Mouse (Mus musculus): ENCODE data around the gene Sfxn2.

GRCm38 (mm10) chr19:46622659-46623193 lies 49.6 kb downstream of the Sfxn2 start:
- TF ChIP-seq GATA1 (IDR thresholded peaks at IDR 0.05; ENCODE audit: borderline replicate concordance, low read length) (no peak), FLI1 (IDR thresholded peaks at IDR 0.05; ENCODE audit: low read length) (no peak)

Measured in megakaryocyte, embryonic 14.5 days (primary cell).